Mouse (Mus musculus) midbrain, embryonic 15.5 days (tissue): ENCODE measurements around the gene Ccnt1. TPM values are rescaled to one million over a fixed set of nuclear protein-coding genes. Genes with fewer than 3 reads are reported as not detected.

Source experiments
- ATAC-seq: fragments of 200-750 bp; cut with Nextera tagmentation; replicated peaks from 2 replicates; pipeline ENCODE4 v1.8.0; 2017; ENCODE audit warnings: moderate TSS enrichment
- H3K27ac ChIP-seq: fragments of 300-500 bp; sonication (generic); 2 replicates; pipeline ENCODE4 v1.5.1; 2015; ENCODE audit warnings: mild to moderate bottlenecking, inconsistent platforms
- H3K27me3 ChIP-seq: fragments of 300-500 bp; sonication (generic); replicated peaks from 2 replicates; pipeline ENCODE4 v1.6.1; 2015; ENCODE audit warnings: inconsistent platforms
- H3K36me3 ChIP-seq: fragments of 300-500 bp; sonication (generic); replicated peaks from 2 replicates; pipeline ENCODE4 v1.6.1; 2015; ENCODE audit warnings: inconsistent platforms
- H3K4me1 ChIP-seq: fragments of 300-500 bp; sonication (generic); 2 replicates; pipeline ENCODE4 v1.6.1; 2015; ENCODE audit warnings: inconsistent platforms
- H3K4me2 ChIP-seq: fragments of 300-500 bp; sonication (generic); 2 replicates; pipeline ENCODE4 v1.6.1; 2015; ENCODE audit warnings: inconsistent platforms, mild to moderate bottlenecking, moderate library complexity
- H3K4me3 ChIP-seq: fragments of 300-500 bp; sonication (generic); 2 replicates; pipeline ENCODE4 v1.5.1; 2015; ENCODE audit warnings: mild to moderate bottlenecking, inconsistent platforms
- H3K9ac ChIP-seq: fragments of 300-500 bp; sonication (generic); 2 replicates; pipeline ENCODE4 v1.6.1; 2015; ENCODE audit warnings: mild to moderate bottlenecking, inconsistent platforms
- H3K9me3 ChIP-seq: fragments of 300-500 bp; sonication (generic); 2 replicates; pipeline ENCODE4 v1.6.1; 2016; ENCODE audit warnings: inconsistent platforms
- WGBS: fragments of 180-500 bp; shearing (Covaris S2); methylation state at CpG from one replicate; pipeline ENCODE4 v1.1.7; 2015; ENCODE audit warnings: mixed read lengths; 5-methylcytosine and 5-hydroxymethylcytosine counted together
- polyA plus RNA-seq: library from polyadenylated mRNA; unstranded; fragments of >200 nt; fragmentation: Nextera tagmentation; extraction: Ambion mirVana; gene quantifications from 2 replicates; pipeline ENCODE4 v1.2.1, GENCODE M21; 2015

Ccnt1 gene
- polyA plus RNA-seq: 71.7 and 72.6 TPM in 2 replicates

DNA sequence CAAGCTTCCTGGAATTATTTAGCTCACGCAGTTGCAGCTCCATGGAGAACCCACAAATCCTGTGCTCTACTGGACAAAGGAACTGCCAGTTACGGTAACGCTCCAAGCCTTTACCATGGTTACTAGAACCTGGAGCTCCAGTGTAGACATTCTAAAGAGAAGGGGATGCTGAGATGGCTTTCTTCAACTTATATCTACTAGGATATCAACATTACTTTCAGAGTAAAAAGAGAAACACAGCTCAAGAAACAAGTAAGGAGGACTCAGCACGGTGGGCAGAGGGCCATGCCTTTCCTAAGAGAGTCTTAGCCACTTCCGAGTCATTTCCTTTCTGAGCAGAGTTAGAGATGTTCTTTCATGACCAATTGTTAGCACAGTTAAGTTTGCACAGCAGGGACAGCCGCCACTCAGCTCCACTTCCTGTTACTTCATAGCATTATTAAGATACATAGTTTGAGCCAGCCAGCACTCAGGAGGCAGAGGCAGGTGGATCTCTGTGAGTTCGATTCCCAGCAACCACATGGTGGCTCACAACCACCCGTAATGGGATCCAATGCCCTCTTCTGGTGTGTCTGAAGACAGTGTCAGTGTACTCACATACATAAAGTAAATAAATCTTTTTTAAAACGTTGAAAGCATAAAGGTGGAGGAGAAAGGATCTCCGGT is at the start of gene Ccnt1, which contains the start of gene 4930415O20Rik:
Gene Ccnt1, minus strand, starts transcription at position 51 of the 666 bp plus-strand sequence.
Gene 4930415O20Rik, plus strand, starts transcription at position 132 of the 666 bp plus-strand sequence.
- whole genome bisulfite sequencing: 83% methylated on average over 10 of the region's 10 CpGs
- H3K9ac ChIP-seq: no peak within 1 kb of the TSS
- ATAC-seq: no peak

DNA sequence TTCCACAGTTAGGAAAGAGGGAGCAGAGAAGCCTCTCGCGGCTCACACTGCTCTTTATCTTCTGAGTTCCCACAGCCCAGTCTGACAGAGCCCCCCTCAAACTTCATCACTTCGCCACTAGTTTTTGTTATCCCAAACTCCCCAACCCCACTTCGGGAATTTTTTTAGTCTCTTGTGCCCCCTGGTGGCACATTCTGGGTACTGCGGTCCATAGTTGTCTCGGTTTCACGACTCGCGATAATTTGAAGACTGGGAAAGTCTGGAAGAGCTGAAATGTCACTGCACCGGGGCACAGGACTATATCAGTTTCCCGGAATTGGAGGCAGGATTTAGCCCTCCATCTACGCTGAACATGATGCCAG is 46.4 kb upstream of the Ccnt1 start:
- no peak overlapping the region for H3K4me3 ChIP-seq
- no peak overlapping the region for H3K9ac ChIP-seq
- no peak for ATAC-seq
- peaks cover 3% of the 10 kb centered on the region; the same call in 1 of the 2 replicates for H3K27me3 ChIP-seq
- under 1% methylated on average over 12 of the region's 12 CpGs for WGBS
- no peaks in the 10 kb centered on the region for H3K36me3 ChIP-seq
- no peaks in the 10 kb centered on the region for H3K9me3 ChIP-seq
- 0 out of 2 replicates have a peak, but pooled peaks cover 4% of the 10 kb centered on the region for H3K4me1 ChIP-seq
- no peak overlapping the region for H3K4me2 ChIP-seq
- H3K27ac ChIP-seq: no peak overlapping the region

More for the DNA sequence above, at the start of gene Ccnt1, which contains the start of gene 4930415O20Rik:
- Histone ChIP-seq H3K4me2 (no peak within 1 kb of the TSS), H3K36me3 (no peaks in the 10 kb centered on the region), H3K4me3 (no peak within 1 kb of the TSS), H3K4me1 (peaks cover 16% of the 10 kb centered on the region), H3K27me3 (no peaks in the 10 kb centered on the region), H3K9me3 (no peaks in the 10 kb centered on the region), H3K27ac (no peak within 1 kb of the TSS)

DNA sequence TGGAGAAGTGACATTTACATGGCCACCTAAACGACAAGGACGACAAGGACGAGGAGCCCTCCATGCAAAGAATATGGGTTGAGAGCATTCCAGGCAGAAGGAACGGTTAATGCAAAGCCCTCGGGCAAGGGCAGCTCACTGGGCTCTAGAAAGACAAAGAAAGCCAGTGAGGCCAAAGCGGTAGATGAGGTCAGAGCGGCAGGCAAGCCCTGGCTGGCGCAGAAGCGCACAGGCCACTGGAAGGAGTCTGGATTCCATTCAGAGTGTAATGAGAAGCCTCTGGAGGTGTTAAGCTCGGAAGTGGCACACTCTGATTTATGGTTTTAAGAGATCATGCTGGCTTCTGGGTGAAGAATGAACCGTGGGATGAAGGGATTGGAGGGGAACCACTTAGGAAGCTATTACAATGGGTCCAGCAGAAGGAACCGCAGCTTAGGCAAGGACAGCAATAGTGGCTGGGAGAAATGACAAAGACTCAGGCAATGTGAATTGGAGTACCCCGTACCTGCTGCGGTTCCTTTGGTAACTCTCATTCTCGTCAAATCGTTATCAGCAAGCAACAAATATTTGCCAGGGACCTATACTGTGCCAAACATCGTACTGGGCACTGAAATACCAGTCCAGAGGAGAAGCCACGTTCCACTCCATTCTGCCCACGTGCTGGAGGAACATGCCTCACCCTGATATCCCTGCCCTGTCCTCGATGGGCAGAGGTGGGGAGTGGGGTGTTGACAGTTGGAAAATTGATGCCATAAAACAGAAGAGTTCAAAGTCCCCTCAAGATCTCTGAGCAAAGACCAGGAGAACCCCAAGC is 45.8 kb upstream of the Ccnt1 start:
- ATAC-seq: no peak
- WGBS: 44% methylated on average over 20 of the region's 20 CpGs
- Histone ChIP-seq H3K27me3 (peaks cover 3% of the 10 kb centered on the region; the same call in 1 of the 2 replicates), H3K9me3 (no peaks in the 10 kb centered on the region), H3K9ac (no peak overlapping the region), H3K27ac (no peak overlapping the region), H3K4me3 (no peak overlapping the region), H3K4me2 (no peak overlapping the region), H3K4me1 (0 out of 2 replicates have a peak, but pooled peaks cover 4% of the 10 kb centered on the region), H3K36me3 (no peaks in the 10 kb centered on the region)

DNA sequence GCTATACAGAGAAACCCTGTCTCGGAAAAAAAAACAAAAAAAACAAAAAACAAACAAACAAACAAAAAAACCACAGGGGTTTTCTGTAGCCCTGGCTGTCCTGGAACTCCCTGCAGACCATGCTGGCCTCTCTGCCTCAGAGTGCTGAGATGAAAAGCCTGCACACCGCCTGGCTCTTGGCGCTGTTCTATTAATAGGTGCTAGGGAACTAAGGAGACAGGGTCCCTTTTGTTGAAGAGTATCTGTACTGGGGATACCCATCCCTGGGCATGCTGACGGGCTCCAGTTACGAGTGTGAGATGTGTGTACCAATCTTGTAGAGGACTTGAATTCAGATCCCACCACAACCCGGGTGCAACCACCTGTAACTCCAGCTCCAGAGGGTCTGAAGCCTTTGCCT is 45.0 kb upstream of the Ccnt1 start:
- Histone ChIP-seq H3K4me3 (no peak overlapping the region), H3K27ac (no peak overlapping the region), H3K4me2 (no peak overlapping the region), H3K27me3 (peaks cover 3% of the 10 kb centered on the region; the same call in 1 of the 2 replicates), H3K9ac (no peak overlapping the region), H3K36me3 (no peaks in the 10 kb centered on the region), H3K9me3 (no peaks in the 10 kb centered on the region), H3K4me1 (0 out of 2 replicates have a peak, but pooled peaks cover 4% of the 10 kb centered on the region)
- ATAC-seq: no peak
- WGBS: 71% methylated on average over 6 of the region's 6 CpGs

DNA sequence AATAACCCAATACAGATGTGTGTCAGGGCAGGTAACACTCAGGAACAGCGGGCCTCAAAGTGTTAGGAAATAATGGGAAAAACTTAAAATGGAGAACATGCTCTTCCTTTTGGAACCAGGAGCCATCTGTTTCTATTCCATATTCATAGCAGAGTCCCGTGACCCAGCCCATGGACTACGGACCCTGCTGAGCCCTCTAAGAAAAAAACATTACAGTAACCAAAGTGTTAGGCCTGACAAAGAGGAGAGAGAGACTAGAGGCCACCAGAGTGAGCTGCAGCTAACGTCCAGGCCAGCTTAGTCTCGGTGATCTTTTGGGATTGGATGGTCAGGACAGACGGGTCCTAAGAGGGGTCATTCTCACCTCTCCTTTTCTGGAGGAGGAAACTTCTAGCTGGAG is 44.2 kb upstream of the Ccnt1 start:
- Histone ChIP-seq H3K9ac (no peak overlapping the region), H3K4me1 (peaks cover 9% of the 10 kb centered on the region), H3K36me3 (no peaks in the 10 kb centered on the region), H3K27ac (no peak overlapping the region), H3K27me3 (peaks cover 3% of the 10 kb centered on the region; the same call in 1 of the 2 replicates), H3K4me2 (no peak overlapping the region), H3K9me3 (no peaks in the 10 kb centered on the region), H3K4me3 (no peak overlapping the region)
- ATAC-seq: no peak
- 37% methylated on average over 6 of the region's 6 CpGs for WGBS

DNA sequence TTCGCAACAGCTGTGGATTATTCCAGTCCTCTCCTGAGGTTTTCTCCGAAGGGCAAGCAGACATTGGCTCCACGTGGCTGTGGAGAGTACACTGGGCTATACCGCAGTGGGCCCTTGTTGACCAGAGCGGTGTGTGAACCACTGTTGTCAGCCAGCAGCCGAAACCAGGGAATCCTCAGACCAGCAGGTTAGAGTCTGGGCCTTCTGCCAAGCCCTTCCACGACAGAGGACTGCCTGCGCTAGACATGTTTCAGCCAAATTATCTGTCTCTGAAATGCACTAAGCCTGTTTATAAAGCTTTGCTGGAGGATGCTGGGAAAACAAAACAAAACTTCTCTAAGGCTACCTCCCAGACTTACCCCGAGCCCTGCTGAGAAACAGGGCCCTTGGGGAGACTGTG is 43.8 kb upstream of the Ccnt1 start:
- peaks cover 3% of the 10 kb centered on the region; the same call in 1 of the 2 replicates for H3K27me3 ChIP-seq
- H3K36me3 ChIP-seq: no peaks in the 10 kb centered on the region
- no peak overlapping the region for H3K9ac ChIP-seq
- 39% methylated on average over 9 of the region's 9 CpGs for WGBS
- H3K4me2 ChIP-seq: no peak overlapping the region
- H3K9me3 ChIP-seq: no peaks in the 10 kb centered on the region
- peaks cover 12% of the 10 kb centered on the region for H3K4me1 ChIP-seq
- ATAC-seq: no peak
- H3K27ac ChIP-seq: peak overlapping the region; percentile 42; the same call in 1 of the 2 replicates
- no peak overlapping the region for H3K4me3 ChIP-seq

DNA sequence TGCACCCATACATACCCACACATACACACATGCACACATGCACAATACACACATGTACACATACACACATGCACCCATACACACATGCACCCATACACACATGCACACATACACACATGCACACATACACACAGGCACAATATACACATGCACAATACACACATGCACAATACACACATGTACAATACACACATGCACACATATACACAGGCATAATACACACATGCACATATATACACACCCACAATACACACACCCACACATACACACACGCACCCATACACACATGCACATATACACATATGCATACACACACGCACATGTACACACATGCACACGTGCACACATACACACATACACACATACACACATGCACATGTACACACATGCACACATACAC is 41.5 kb upstream of the Ccnt1 start:
- no peaks in the 10 kb centered on the region for H3K27me3 ChIP-seq
- H3K9ac ChIP-seq: no peak overlapping the region
- no peak for ATAC-seq

DNA sequence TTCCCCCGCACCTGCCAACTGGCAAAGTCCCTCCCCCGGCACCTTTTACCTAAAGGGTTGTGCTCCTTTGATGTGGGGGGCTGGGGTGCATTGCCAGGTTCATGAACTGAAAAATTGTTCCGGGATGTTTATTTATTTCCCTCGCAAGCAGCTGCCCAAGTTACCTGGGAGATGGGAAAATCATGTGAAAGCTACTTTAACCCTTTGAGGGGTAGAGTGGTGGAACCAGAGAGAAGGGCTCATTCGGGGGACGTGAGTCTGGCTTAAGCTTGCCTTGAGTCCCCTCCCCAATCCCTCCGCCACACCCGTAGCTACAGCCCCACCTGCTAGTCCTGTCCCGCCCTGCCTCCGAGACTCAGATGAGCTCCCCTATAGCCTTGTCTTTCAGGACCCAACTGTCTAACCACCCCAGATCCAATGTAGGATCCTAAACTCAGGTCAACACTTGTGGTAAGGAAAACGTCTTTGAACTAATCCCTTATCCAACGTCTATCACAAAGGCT is 39.5 kb upstream of the Ccnt1 start:
- H3K4me1 ChIP-seq: peaks cover 37% of the 10 kb centered on the region
- H3K9ac ChIP-seq: peak overlapping the region; percentile 86
- peak; percentile 24; the same call in 1 of the 2 replicates for ATAC-seq

More for the DNA sequence above, 41.5 kb upstream of the Ccnt1 start:
- no peak overlapping the region for H3K4me2 ChIP-seq
- H3K4me3 ChIP-seq: no peak overlapping the region
- no peaks in the 10 kb centered on the region for H3K36me3 ChIP-seq
- no peak overlapping the region for H3K27ac ChIP-seq
- H3K4me1 ChIP-seq: peaks cover 28% of the 10 kb centered on the region
- 99% methylated on average over 3 of the region's 3 CpGs for WGBS
- no peaks in the 10 kb centered on the region for H3K9me3 ChIP-seq

DNA sequence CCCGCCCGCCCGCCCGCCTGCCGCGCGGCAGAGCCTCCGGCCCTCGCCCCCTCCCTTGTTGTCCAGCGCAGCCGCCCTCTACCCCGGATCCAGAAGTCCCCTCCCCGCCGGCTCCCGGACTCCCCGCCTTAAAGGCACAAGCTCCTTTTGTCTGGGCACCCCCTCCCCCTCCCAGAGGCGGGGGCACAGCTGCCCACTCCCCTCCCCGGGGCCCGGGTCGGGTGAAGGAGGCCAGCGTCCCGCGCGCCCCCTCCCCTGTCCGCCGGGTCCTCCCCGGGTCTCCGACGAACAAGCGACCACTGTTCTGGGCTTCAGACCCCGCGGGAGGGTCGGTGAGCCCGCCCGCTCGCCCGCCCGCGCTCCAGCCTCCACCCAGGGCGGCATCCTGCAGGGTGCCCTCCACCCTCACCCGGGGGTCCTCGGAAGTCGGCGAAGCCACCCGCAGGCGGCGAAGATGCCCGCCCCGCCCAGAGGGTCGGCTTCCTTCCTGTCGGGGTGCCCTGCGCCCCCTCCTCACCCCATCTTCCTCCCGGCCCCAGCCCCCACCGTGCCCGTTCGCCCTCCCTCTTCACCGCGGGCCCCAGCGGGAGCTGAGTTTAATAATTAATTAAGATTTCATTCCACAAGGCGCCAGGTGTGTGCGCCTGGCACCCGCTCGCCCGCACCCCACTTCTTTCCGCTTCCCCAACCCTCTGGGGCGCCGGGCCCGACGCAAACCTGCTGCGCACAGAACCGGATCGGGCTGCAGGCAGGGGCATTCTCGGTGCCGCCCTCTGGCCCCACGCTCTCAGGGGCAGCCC is 38.8 kb upstream of the Ccnt1 start, which contains the start of gene Adcy6:
Gene Adcy6, minus strand, starts transcription at position 746 of the 800 bp plus-strand sequence.
- 3% methylated on average over 66 of the region's 75 CpGs for WGBS
- ATAC-seq: peak; percentile 75
- H3K36me3 ChIP-seq: no peaks in the 10 kb centered on the region
- no peaks in the 10 kb centered on the region for H3K27me3 ChIP-seq
- H3K9me3 ChIP-seq: no peaks in the 10 kb centered on the region
- peak within 1 kb of the TSS; percentile 86 for H3K27ac ChIP-seq
- peaks cover 37% of the 10 kb centered on the region for H3K4me1 ChIP-seq
- H3K4me3 ChIP-seq: peak within 1 kb of the TSS; percentile 87
- peak within 1 kb of the TSS; percentile 74 for H3K4me2 ChIP-seq
- H3K9ac ChIP-seq: peak within 1 kb of the TSS; percentile 86

More for the DNA sequence above, 39.5 kb upstream of the Ccnt1 start:
- WGBS: 2% methylated on average over 12 of the region's 12 CpGs
- Histone ChIP-seq H3K27ac (peak overlapping the region; percentile 86), H3K4me2 (peak overlapping the region; percentile 74), H3K27me3 (no peaks in the 10 kb centered on the region), H3K9me3 (no peaks in the 10 kb centered on the region), H3K36me3 (no peaks in the 10 kb centered on the region), H3K4me3 (peak overlapping the region; percentile 87)

DNA sequence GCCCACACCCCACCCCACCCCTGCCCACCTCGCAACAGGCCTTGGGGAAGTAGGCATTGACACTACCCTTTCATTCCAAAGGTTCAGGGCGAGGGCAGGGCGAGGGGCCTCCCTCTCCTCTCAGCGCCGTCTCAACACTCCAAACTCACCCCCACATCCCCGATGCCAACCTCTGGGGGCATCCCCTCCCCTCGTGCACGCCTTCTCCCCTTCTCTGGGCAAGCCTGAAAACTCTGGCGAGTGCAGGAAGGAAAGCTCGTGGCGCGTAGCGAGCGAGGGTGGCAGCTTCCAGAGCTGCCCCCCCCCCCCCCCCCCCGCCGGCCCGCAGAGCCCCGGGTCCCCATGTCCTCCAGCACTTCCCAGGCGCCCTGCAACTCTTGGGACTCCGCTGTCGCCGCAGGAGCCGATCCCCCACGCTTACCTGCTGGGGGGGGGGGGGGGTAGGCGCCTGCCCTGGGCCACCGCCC is 38.1 kb upstream of the Ccnt1 start:
- no peaks in the 10 kb centered on the region for H3K27me3 ChIP-seq
- peaks cover 5% of the 10 kb centered on the region; the same call in 1 of the 2 replicates for H3K36me3 ChIP-seq
- peak overlapping the region; percentile 87 for H3K4me3 ChIP-seq
- peak overlapping the region; percentile 86 for H3K9ac ChIP-seq
- 0% methylated on average over 9 of the region's 26 CpGs for WGBS
- H3K9me3 ChIP-seq: no peaks in the 10 kb centered on the region
- H3K4me1 ChIP-seq: peaks cover 37% of the 10 kb centered on the region
- H3K4me2 ChIP-seq: peak overlapping the region; percentile 74
- peak overlapping the region; percentile 86 for H3K27ac ChIP-seq
- ATAC-seq: peak; percentile 50; the same call in 1 of the 2 replicates

DNA sequence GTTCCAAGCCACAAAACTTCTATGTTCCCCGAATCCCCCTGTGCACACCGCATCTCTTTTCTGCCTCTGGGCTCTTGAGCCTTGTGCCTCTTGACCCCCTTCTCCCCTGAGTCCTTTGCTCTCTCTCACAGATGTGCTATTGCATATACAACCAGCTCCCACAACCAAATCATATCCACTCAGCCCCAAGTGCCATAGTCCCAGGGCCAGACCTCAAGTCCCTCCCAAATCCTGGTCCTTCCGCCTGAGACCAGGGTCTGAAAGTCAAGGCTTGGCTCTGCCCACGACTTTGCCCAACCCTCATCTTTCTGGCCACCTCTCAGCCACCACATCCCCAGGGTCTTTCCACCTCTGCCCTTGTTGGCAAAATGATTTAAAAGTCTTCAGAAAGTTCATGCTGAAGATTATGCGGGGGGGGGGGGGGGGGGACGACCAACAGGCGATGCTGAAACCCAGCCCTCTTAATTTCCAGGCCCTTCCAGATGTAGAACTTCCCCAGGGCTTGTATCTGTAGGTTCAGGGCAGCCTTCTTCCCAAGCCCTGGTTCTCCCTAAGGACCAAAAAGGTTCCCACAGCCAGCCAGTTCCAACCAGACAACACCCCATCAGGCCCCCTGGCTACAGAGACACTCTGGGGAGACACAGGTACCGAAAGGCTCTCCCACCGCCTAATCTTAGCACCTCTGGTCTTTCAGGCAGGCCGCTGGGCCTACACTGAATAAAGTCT is 37.5 kb upstream of the Ccnt1 start:
- H3K36me3 ChIP-seq: peaks cover 9% of the 10 kb centered on the region; the same call in 1 of the 2 replicates
- H3K27ac ChIP-seq: no peak overlapping the region

More for the DNA sequence above, 37.5 kb upstream of the Ccnt1 start:
- Histone ChIP-seq H3K4me2 (peak overlapping the region; percentile 74), H3K9me3 (no peaks in the 10 kb centered on the region), H3K4me3 (peak overlapping the region; percentile 87), H3K9ac (peak overlapping the region; percentile 86), H3K27me3 (no peaks in the 10 kb centered on the region), H3K4me1 (peaks cover 40% of the 10 kb centered on the region)
- ATAC-seq: no peak
- 10% methylated on average over 10 of the region's 10 CpGs for WGBS
